Mouse (Mus musculus) CH12.LX (cell line): Measurements from ENCODE around the gene Hist3h2a. TPM values are rescaled to one million over a fixed set of nuclear protein-coding genes. Genes with fewer than 3 reads are reported as not detected.

ENCODE experiments used
- DNase-seq: peaks from one replicate; pipeline ENCODE4 v3.0.0-alpha.2; 2013; ENCODE audit errors: extremely low read depth
- H3K27ac ChIP-seq: 2 replicates; pipeline ENCODE4 v1.5.1; 2012; ENCODE audit warnings: low read depth, mild to moderate bottlenecking, control low read depth, moderate library complexity; ENCODE audit not compliant: insufficient read depth
- H3K27me3 ChIP-seq: replicated peaks from 2 replicates; pipeline ENCODE3; 2012; ENCODE audit warnings: inconsistent platforms
- H3K36me3 ChIP-seq, 2 experiments: replicated peaks in 1 of 2; 2 replicates each; pipeline versions ENCODE3 to v1.6.1; 2012; ENCODE audit warnings: inconsistent platforms in 1 of 2, low read length in 1 of 2, mild to moderate bottlenecking in 1 of 2, mixed read lengths in 1 of 2, moderate library complexity in 1 of 2; ENCODE audit not compliant: control insufficient read depth in 1 of 2, insufficient read depth in 1 of 2
- H3K4me1 ChIP-seq, 2 experiments: 2 replicates each; pipeline ENCODE4 v1.6.1; 2012; ENCODE audit warnings: inconsistent platforms in 1 of 2, moderate library complexity in 1 of 2; ENCODE audit not compliant: insufficient read depth in 2 of 2, control insufficient read depth in 1 of 2
- H3K4me2 ChIP-seq: 2 replicates; pipeline ENCODE4 v1.6.1; 2012; ENCODE audit warnings: low read depth, mild to moderate bottlenecking, control low read depth; ENCODE audit not compliant: poor library complexity, insufficient read depth, severe bottlenecking
- H3K4me3 ChIP-seq, 3 experiments: fragments of 150-350 bp in 1 of 3; sonication (generic) in 1 of 3; replicated peaks in 1 of 3; 2 replicates each; pipeline versions ENCODE3 to v1.5.1; 2011 to 2012; ENCODE audit warnings: low read depth in 2 of 3, low read length in 2 of 3, mild to moderate bottlenecking in 2 of 3, moderate library complexity in 2 of 3, control low read depth in 1 of 3, improper control_type of control experiment in 1 of 3, inconsistent platforms in 1 of 3, mixed read lengths in 1 of 3; ENCODE audit not compliant: poor library complexity in 1 of 3
- H3K79me2 ChIP-seq: replicated peaks from 2 replicates; pipeline ENCODE4 v1.6.1; 2012; ENCODE audit warnings: mild to moderate bottlenecking, moderate library complexity; ENCODE audit not compliant: control insufficient read depth, poor library complexity, insufficient read depth, severe bottlenecking; ENCODE audit errors: extremely low read depth
- H3K9ac ChIP-seq: 2 replicates; pipeline ENCODE4 v1.6.1; 2012; ENCODE audit warnings: low read depth, mild to moderate bottlenecking, control low read depth, moderate library complexity; ENCODE audit not compliant: insufficient read depth
- H3K9me3 ChIP-seq: replicated peaks from 2 replicates; pipeline ENCODE3; 2012; ENCODE audit warnings: low read length, inconsistent platforms, mixed read lengths
- BHLHE40 ChIP-seq: IDR thresholded peaks from 2 replicates; pipeline ENCODE4 v1.6.1; 2011; ENCODE audit warnings: mild to moderate bottlenecking, low read depth, low read length, improper control_type of control experiment
- CHD1 ChIP-seq: IDR thresholded peaks from 2 replicates; pipeline ENCODE4 v1.6.1; 2012; ENCODE audit warnings: low read depth, low read length, improper control_type of control experiment, inconsistent platforms
- E2F4 ChIP-seq: IDR thresholded peaks from 2 replicates; pipeline ENCODE4 v1.6.1; 2011; ENCODE audit warnings: low read depth, low read length, improper control_type of control experiment; ENCODE audit not compliant: insufficient replicate concordance
- EP300 ChIP-seq: IDR thresholded peaks from 2 replicates; pipeline ENCODE4 v1.6.1; 2011; ENCODE audit warnings: low read length, improper control_type of control experiment
- ETS1 ChIP-seq: conservative IDR thresholded peaks from 2 replicates; pipeline ENCODE4 v1.6.1; 2012; ENCODE audit warnings: low read depth, mild to moderate bottlenecking, inconsistent platforms, low read length, improper control_type of control experiment, moderate library complexity
- GABPA ChIP-seq: IDR thresholded peaks from 2 replicates; pipeline ENCODE4 v1.6.1; 2012; ENCODE audit warnings: low read depth, low read length, improper control_type of control experiment, inconsistent platforms; ENCODE audit not compliant: insufficient replicate concordance
- HCFC1 ChIP-seq: IDR thresholded peaks from 2 replicates; pipeline ENCODE4 v1.6.1; 2012; ENCODE audit warnings: low read depth, mild to moderate bottlenecking, inconsistent platforms, low read length, improper control_type of control experiment
- IRF4 ChIP-seq: IDR thresholded peaks from 2 replicates; pipeline ENCODE4 v1.6.1; 2014; ENCODE audit warnings: low read depth, mild to moderate bottlenecking, inconsistent platforms, low read length, improper control_type of control experiment
- JUN ChIP-seq: IDR thresholded peaks from 2 replicates; pipeline ENCODE4 v1.6.1; 2011; ENCODE audit warnings: low read depth, mild to moderate bottlenecking, low read length, improper control_type of control experiment, moderate library complexity; ENCODE audit not compliant: insufficient read depth
- KAT2A ChIP-seq: IDR thresholded peaks from 2 replicates; pipeline ENCODE4 v1.6.1; 2012; ENCODE audit warnings: low read length, improper control_type of control experiment, inconsistent platforms; ENCODE audit not compliant: insufficient replicate concordance
- MAFK ChIP-seq: IDR thresholded peaks from 2 replicates; pipeline ENCODE4 v1.6.1; 2011; ENCODE audit warnings: low read length, improper control_type of control experiment; ENCODE audit not compliant: insufficient replicate concordance
- MAX ChIP-seq: IDR thresholded peaks from 2 replicates; pipeline ENCODE4 v1.6.1; 2011; ENCODE audit warnings: low read length, improper control_type of control experiment
- MXI1 ChIP-seq: IDR thresholded peaks from 2 replicates; pipeline ENCODE4 v1.6.1; 2011; ENCODE audit warnings: mild to moderate bottlenecking, low read depth, low read length, improper control_type of control experiment
- MYC ChIP-seq: IDR thresholded peaks from 2 replicates; pipeline ENCODE4 v1.6.1; 2011; ENCODE audit warnings: low read depth, mild to moderate bottlenecking, improper control_type of control experiment, low read length
- NRF1 ChIP-seq: IDR thresholded peaks from 2 replicates; pipeline ENCODE4 v1.6.1; 2014; ENCODE audit warnings: low read depth, mild to moderate bottlenecking, inconsistent platforms, low read length, improper control_type of control experiment, moderate library complexity
- PAX5 ChIP-seq: IDR thresholded peaks from 2 replicates; pipeline ENCODE4 v1.6.1; 2012; ENCODE audit warnings: low read length, inconsistent platforms, mixed read lengths
- POLR2A ChIP-seq: IDR thresholded peaks from 2 replicates; pipeline ENCODE4 v1.6.1; 2011; ENCODE audit warnings: low read depth, mild to moderate bottlenecking, improper control_type of control experiment, low read length
- POLR2AphosphoS2 ChIP-seq: IDR thresholded peaks from 2 replicates; pipeline ENCODE4 v1.6.1; 2011; ENCODE audit warnings: low read depth, low read length, improper control_type of control experiment
- RCOR1 ChIP-seq: conservative IDR thresholded peaks from 2 replicates; pipeline ENCODE4 v1.6.1; 2012; ENCODE audit warnings: low read depth, mild to moderate bottlenecking, inconsistent platforms, low read length, improper control_type of control experiment
- SIN3A ChIP-seq: IDR thresholded peaks from 2 replicates; pipeline ENCODE4 v1.6.1; 2012; ENCODE audit warnings: low read length, improper control_type of control experiment, inconsistent platforms
- TBP ChIP-seq: conservative IDR thresholded peaks from 2 replicates; pipeline ENCODE4 v1.6.1; 2011; ENCODE audit warnings: low read depth, low read length, improper control_type of control experiment
- UBTF ChIP-seq: IDR thresholded peaks from 2 replicates; pipeline ENCODE4 v1.6.1; 2012; ENCODE audit warnings: low read depth, mild to moderate bottlenecking, inconsistent platforms, low read length, improper control_type of control experiment, moderate library complexity
- USF2 ChIP-seq: conservative IDR thresholded peaks from 2 replicates; pipeline ENCODE4 v1.6.1; 2011; ENCODE audit warnings: low read depth, low read length, improper control_type of control experiment
- ZC3H11A ChIP-seq: IDR thresholded peaks from 2 replicates; pipeline ENCODE4 v1.6.1; 2012; ENCODE audit warnings: low read depth, mild to moderate bottlenecking, inconsistent platforms, low read length, improper control_type of control experiment
- ZKSCAN1 ChIP-seq: IDR thresholded peaks from 2 replicates; pipeline ENCODE4 v1.6.1; 2012; ENCODE audit warnings: low read depth, inconsistent platforms, low read length, improper control_type of control experiment, borderline replicate concordance
- dilution Hi-C: fragments of 300-500 bp; cut with MboI; formaldehyde crosslinking; loops from 2 replicates; pipeline ENCODE4 v1.14.3; 2020; ENCODE audit warnings: low sequenced_read_pairs; ENCODE audit not compliant: extremely low pct_unique_long_range_greater_than_20kb, extremely low pct_ligation_motif_present
- in situ Hi-C: fragments of 300-500 bp; cut with MboI; formaldehyde crosslinking; loops from 3 replicates; pipeline ENCODE4 v1.14.3; 2019; ENCODE audit warnings: low sequenced_read_pairs, low pct_ligation_motif_present, low pct_unique_long_range_greater_than_20kb, mixed read lengths
- polyA plus RNA-seq: library from polyadenylated mRNA; unstranded; fragments of >175 nt; gene quantifications from 2 replicates; pipeline ENCODE4 v1.2.1, GENCODE M21; 2012; ENCODE audit warnings: low read depth; ENCODE audit not compliant: insufficient read length
- total RNA-seq, 2 experiments: library from RNA; depleted of rRNA; stranded (reverse); fragments of 300-350 nt in 1 of 2; fragments of >200 nt in 1 of 2; gene quantifications; 2 replicates each; pipeline ENCODE4 v1.2.3; 2012 to 2014

Gene Hist3h2a
- total and polyA plus RNA-seq, 3 experiments: 1.2 to 97.2 (median 6.1) TPM

DNA sequence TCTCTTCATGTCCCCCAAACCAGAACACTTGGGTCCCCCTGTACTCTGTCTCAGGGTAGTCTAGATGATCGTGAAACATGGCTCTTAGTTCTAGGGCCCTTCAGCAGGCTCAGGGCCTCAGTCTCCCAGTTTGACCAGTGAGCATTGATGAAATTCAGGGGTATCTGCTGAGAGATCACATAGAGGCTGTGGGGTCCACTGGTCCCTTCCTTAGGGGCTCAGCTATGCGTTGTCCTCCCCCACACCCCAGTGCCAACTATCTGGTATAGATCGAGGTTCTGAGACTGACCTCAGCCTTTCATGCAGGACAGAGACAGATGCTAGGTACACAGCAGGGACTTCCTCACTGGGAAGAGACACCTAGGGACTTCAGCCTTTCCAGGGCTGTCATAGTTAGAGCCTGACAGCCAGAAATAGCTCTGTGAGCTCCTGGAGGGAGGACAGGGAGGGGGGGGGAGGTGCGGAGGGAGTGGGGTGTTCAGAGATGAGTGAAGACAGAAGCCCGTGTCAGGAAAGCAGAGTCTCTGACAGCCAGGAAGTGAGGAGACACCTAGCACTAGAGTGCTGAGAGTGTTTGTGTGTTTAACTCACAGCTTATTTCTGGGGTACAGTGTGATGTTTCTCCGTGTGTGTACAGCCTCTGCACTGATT, 29.3 kb downstream of the Hist3h2a start:
- Histone ChIP-seq H3K36me3 (peaks cover 57 to 86% of the 10 kb centered on the region in 2 experiments), H3K4me3 (no peak overlapping the region), H3K79me2 (peaks cover 27% of the 10 kb centered on the region), H3K27me3 (no peaks in the 10 kb centered on the region), H3K4me2 (no peak overlapping the region), H3K4me1 (peaks cover 23 to 62% of the 10 kb centered on the region in 2 experiments), H3K9me3 (no peaks in the 10 kb centered on the region), H3K9ac (no peak overlapping the region), H3K27ac (no peak overlapping the region)
- dilution Hi-C loops (no loop called here), in situ Hi-C loops (no loop called here)
- TF ChIP-seq CHD1 (no peak), POLR2AphosphoS2 (no peak), KAT2A (no peak), MAX (no peak), ZKSCAN1 (no peak), EP300 (no peak), USF2 (no peak), JUN (no peak), ETS1 (no peak), GABPA (no peak), IRF4 (no peak), SIN3A (no peak), TBP (no peak), MYC (no peak), HCFC1 (no peak)
- no peak for DNase-seq

DNA sequence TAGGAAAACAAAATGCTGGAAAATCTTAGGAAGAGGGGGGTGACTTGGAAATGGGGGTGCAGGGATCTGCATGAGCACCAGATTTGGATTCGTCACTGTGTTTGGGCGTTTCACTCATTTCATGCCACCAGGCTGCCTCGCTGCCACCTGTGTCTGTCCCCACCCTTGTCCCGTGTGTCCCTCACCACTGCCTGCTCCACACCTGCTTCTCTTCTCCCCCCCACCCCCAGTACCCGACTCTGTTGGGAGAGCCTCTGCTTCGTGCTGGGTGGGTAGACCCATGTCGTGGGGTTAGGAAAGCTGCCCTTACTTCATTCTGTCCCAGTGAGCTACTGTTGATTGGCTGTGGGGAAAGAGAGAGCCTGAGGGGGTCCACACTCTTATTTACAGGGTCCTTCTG, 30.2 kb downstream of the Hist3h2a start:
- Histone ChIP-seq H3K27me3 (no peaks in the 10 kb centered on the region), H3K4me2 (no peak overlapping the region), H3K27ac (no peak overlapping the region), H3K4me3 (no peak overlapping the region), H3K9ac (no peak overlapping the region), H3K79me2 (peaks cover 18% of the 10 kb centered on the region), H3K4me1 (peaks cover 23 to 62% of the 10 kb centered on the region in 2 experiments), H3K36me3 (peaks cover 65 to 91% of the 10 kb centered on the region in 2 experiments), H3K9me3 (no peaks in the 10 kb centered on the region)
- in situ Hi-C loops (no loop called here), dilution Hi-C loops (no loop called here)
- no peak for TF ChIP-seq NRF1
- TF ChIP-seq E2F4: no peak
- TF ChIP-seq IRF4: no peak
- no peak for TF ChIP-seq JUN
- TF ChIP-seq MAX: no peak
- TF ChIP-seq MAFK: no peak
- TF ChIP-seq MYC: no peak
- TF ChIP-seq BHLHE40: no peak
- no peak for TF ChIP-seq ZC3H11A
- TF ChIP-seq POLR2AphosphoS2: no peak
- no peak for TF ChIP-seq ZKSCAN1
- TF ChIP-seq EP300: no peak
- TF ChIP-seq RCOR1: no peak
- TF ChIP-seq UBTF: no peak
- TF ChIP-seq PAX5: no peak
- TF ChIP-seq POLR2A: no peak
- TF ChIP-seq MXI1: no peak
- TF ChIP-seq, all 38 proteins: peak for 0
- no peak for DNase-seq
